Comparison of ENCODE assay signal across 17 mouse cellular contexts in the genomic region with DNA sequence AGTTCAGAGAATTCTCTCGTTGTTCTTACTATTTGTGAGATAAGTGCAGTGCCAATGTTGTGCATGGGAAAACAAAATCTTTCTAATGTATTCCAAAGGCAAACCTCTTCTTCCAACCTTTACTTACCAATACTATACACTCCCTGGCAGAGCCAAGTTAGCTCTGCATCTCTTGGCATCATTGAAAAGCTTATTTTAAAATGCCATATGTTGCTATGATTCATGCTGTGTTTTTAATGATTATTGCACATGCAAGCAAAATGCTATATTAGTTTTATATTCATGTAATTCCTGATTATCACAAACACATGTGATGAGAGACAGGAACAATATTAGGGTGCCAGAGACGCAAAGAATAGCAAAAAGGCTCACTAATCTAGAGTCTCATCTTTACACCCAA.
"Had no signal": no experiment of that assay in that cellular context is flagged by ENCODE, and none has a peak within 500 bp of the region (broad histone marks: within the 10 kb centered on the region; RNA-seq: fewer than 3 reads in every experiment).

No protein-coding gene starts in this region.

- H3K4me2 ChIP-seq: lung, embryonic 15.5 days; midbrain, embryonic 11.5 days; midbrain, embryonic 13.5 days; midbrain, embryonic 15.5 days; neural tube, embryonic 12.5 days; stomach, embryonic 15.5 days had no signal

- DNase-seq: lung, adult 2 months; lung, postnatal 14 days; lung, postnatal 36 days; right cerebral cortex, postnatal 14 days; thymus, adult 2 months; thymus, postnatal 25 days; thymus, postnatal 4 days had no signal

- H3K9ac ChIP-seq: lung, embryonic 15.5 days; midbrain, embryonic 13.5 days; midbrain, embryonic 15.5 days; neural tube, embryonic 12.5 days; stomach, embryonic 15.5 days had no signal

- H3K27me3 ChIP-seq: lung, embryonic 15.5 days; megakaryocyte, embryonic 14.5 days; midbrain, embryonic 13.5 days; midbrain, embryonic 15.5 days; neural tube, embryonic 12.5 days; stomach, embryonic 15.5 days had no signal

- H3K4me3 ChIP-seq: lung, embryonic 15.5 days; megakaryocyte, embryonic 14.5 days; midbrain, embryonic 13.5 days; midbrain, embryonic 15.5 days; neural tube, embryonic 12.5 days; stomach, embryonic 15.5 days had no signal

- H3K36me3 ChIP-seq: lung, embryonic 15.5 days; midbrain, embryonic 13.5 days; midbrain, embryonic 15.5 days; neural tube, embryonic 12.5 days; stomach, embryonic 15.5 days had no signal

- H3K4me1 ChIP-seq: lung, embryonic 15.5 days; megakaryocyte, embryonic 14.5 days; midbrain, embryonic 13.5 days; midbrain, embryonic 15.5 days; neural tube, embryonic 12.5 days; stomach, embryonic 15.5 days had no signal

- H3K27ac ChIP-seq: lung, embryonic 15.5 days; macrophage; midbrain, embryonic 13.5 days; midbrain, embryonic 15.5 days; neural tube, embryonic 12.5 days; stomach, embryonic 15.5 days; stomach, postnatal 0 days had no signal

- H3K9me3 ChIP-seq: lung, embryonic 15.5 days; megakaryocyte, embryonic 14.5 days; midbrain, embryonic 13.5 days; midbrain, embryonic 15.5 days; neural tube, embryonic 12.5 days; stomach, embryonic 15.5 days had no signal

- ATAC-seq: lung, postnatal 0 days; midbrain, embryonic 13.5 days; midbrain, embryonic 15.5 days had no signal
